Mouse (Mus musculus): ENCODE measurements around the gene Csad. TPM values are rescaled to one million over a fixed set of nuclear protein-coding genes. Genes with fewer than 3 reads are reported as not detected.

The Csad gene
- polyA plus RNA-seq, 1 experiment from 2014 or later: 39.4 TPM

GRCm38 (mm10) chr15:102177417-102177816 lies 27.1 kb downstream of the Csad start:
- WGBS: 73% methylated on average over 8 of the region's 8 CpGs
- Histone ChIP-seq H3K36me3 (peaks cover 25% of the 10 kb centered on the region), H3K27me3 (replicated peaks) (no peaks in the 10 kb centered on the region), H3K4me3 (no peak overlapping the region), H3K9me3 (replicated peaks) (no peaks in the 10 kb centered on the region), H3K9ac (no peak overlapping the region), H3K4me1 (replicated peaks) (no peaks in the 10 kb centered on the region), H3K4me2 (no peak overlapping the region), H3K27ac (ENCODE audit: poor library complexity, severe bottlenecking) (no peak overlapping the region)
- no peak for ATAC-seq (ENCODE audit: insufficient number of reproducible peaks, low FRiP score)

GRCm38 (mm10) chr15:102176571-102177316 lies 27.8 kb downstream of the Csad start:
- Histone ChIP-seq H3K4me2 (no peak overlapping the region), H3K9ac (no peak overlapping the region), H3K9me3 (replicated peaks) (no peaks in the 10 kb centered on the region), H3K27me3 (replicated peaks) (no peaks in the 10 kb centered on the region), H3K4me1 (replicated peaks) (no peaks in the 10 kb centered on the region), H3K27ac (ENCODE audit: poor library complexity, severe bottlenecking) (no peak overlapping the region), H3K4me3 (no peak overlapping the region), H3K36me3 (peaks cover 25% of the 10 kb centered on the region)
- WGBS: 81% methylated on average over 7 of the region's 7 CpGs
- ATAC-seq (ENCODE audit: insufficient number of reproducible peaks, low FRiP score): no peak

GRCm38 (mm10) chr15:102175736-102176319 lies 28.7 kb downstream of the Csad start:
- Histone ChIP-seq H3K9me3 (replicated peaks) (0 out of 2 replicates have a peak, but pooled peaks cover 3% of the 10 kb centered on the region), H3K27me3 (replicated peaks) (no peaks in the 10 kb centered on the region), H3K9ac (no peak overlapping the region), H3K36me3 (peaks cover 25% of the 10 kb centered on the region), H3K4me1 (replicated peaks) (no peaks in the 10 kb centered on the region), H3K27ac (ENCODE audit: poor library complexity, severe bottlenecking) (no peak overlapping the region), H3K4me3 (no peak overlapping the region), H3K4me2 (no peak overlapping the region)
- ATAC-seq (ENCODE audit: insufficient number of reproducible peaks, low FRiP score): no peak
- 78% methylated on average over 16 of the region's 16 CpGs for WGBS

- Histone ChIP-seq H3K4me3 (no peak overlapping the region), H3K9ac (no peak overlapping the region), H3K27ac (ENCODE audit: poor library complexity, severe bottlenecking) (no peak overlapping the region), H3K9me3 (replicated peaks) (0 out of 2 replicates have a peak, but pooled peaks cover 3% of the 10 kb centered on the region), H3K4me2 (no peak overlapping the region), H3K36me3 (peaks cover 14% of the 10 kb centered on the region), H3K4me1 (replicated peaks) (no peaks in the 10 kb centered on the region), H3K27me3 (replicated peaks) (no peaks in the 10 kb centered on the region)
- ATAC-seq (ENCODE audit: insufficient number of reproducible peaks, low FRiP score): no peak
- 80% methylated on average over 3 of the region's 3 CpGs for WGBS
These were observed 30.9 kb downstream of the Csad start for GRCm38 (mm10) chr15:102173581-102173980.

- Histone ChIP-seq H3K4me1 (replicated peaks) (peaks cover 14% of the 10 kb centered on the region), H3K4me2 (no peak overlapping the region), H3K4me3 (no peak overlapping the region), H3K9ac (no peak overlapping the region), H3K36me3 (no peaks in the 10 kb centered on the region), H3K27ac (ENCODE audit: poor library complexity, severe bottlenecking) (no peak overlapping the region), H3K27me3 (replicated peaks) (no peaks in the 10 kb centered on the region), H3K9me3 (replicated peaks) (0 out of 2 replicates have a peak, but pooled peaks cover 3% of the 10 kb centered on the region)
- 52% methylated on average over 2 of the region's 2 CpGs for WGBS
- no peak for ATAC-seq (ENCODE audit: insufficient number of reproducible peaks, low FRiP score)
These were observed 35.5 kb downstream of the Csad start for GRCm38 (mm10) chr15:102169064-102169463.

GRCm38 (mm10) chr15:102167620-102168021 lies 36.9 kb downstream of the Csad start:
- H3K36me3 ChIP-seq: no peaks in the 10 kb centered on the region
- no peak overlapping the region for H3K4me2 ChIP-seq
- no peak overlapping the region for H3K4me3 ChIP-seq
- H3K4me1 ChIP-seq (replicated peaks): peaks cover 14% of the 10 kb centered on the region
- peak overlapping the region; percentile 41; the same call in 1 of the 2 replicates for H3K27ac ChIP-seq (ENCODE audit: poor library complexity, severe bottlenecking)
- H3K27me3 ChIP-seq (replicated peaks): 0 out of 2 replicates have a peak, but pooled peaks cover 3% of the 10 kb centered on the region
- 0 out of 2 replicates have a peak, but pooled peaks cover 3% of the 10 kb centered on the region for H3K9me3 ChIP-seq (replicated peaks)
- WGBS: 46% methylated on average over 6 of the region's 6 CpGs
- ATAC-seq (ENCODE audit: insufficient number of reproducible peaks, low FRiP score): no peak
- no peak overlapping the region for H3K9ac ChIP-seq

GRCm38 (mm10) chr15:102165468-102166100 lies 38.9 kb downstream of the Csad start:
- Histone ChIP-seq H3K36me3 (no peaks in the 10 kb centered on the region), H3K4me2 (no peak overlapping the region), H3K27ac (ENCODE audit: poor library complexity, severe bottlenecking) (no peak overlapping the region), H3K27me3 (replicated peaks) (0 out of 2 replicates have a peak, but pooled peaks cover 13% of the 10 kb centered on the region), H3K9me3 (replicated peaks) (no peaks in the 10 kb centered on the region), H3K9ac (no peak overlapping the region), H3K4me3 (no peak overlapping the region), H3K4me1 (replicated peaks) (peaks cover 14% of the 10 kb centered on the region)
- no peak for ATAC-seq (ENCODE audit: insufficient number of reproducible peaks, low FRiP score)
- 38% methylated on average over 6 of the region's 6 CpGs for WGBS

GRCm38 (mm10) chr15:102163900-102164693 lies 40.4 kb downstream of the Csad start:
- Histone ChIP-seq H3K27ac (ENCODE audit: poor library complexity, severe bottlenecking) (no peak overlapping the region), H3K27me3 (replicated peaks) (0 out of 2 replicates have a peak, but pooled peaks cover 14% of the 10 kb centered on the region), H3K4me1 (replicated peaks) (peaks cover 14% of the 10 kb centered on the region), H3K4me3 (no peak overlapping the region), H3K4me2 (no peak overlapping the region), H3K36me3 (no peaks in the 10 kb centered on the region), H3K9ac (no peak overlapping the region), H3K9me3 (replicated peaks) (no peaks in the 10 kb centered on the region)
- 46% methylated on average over 3 of the region's 3 CpGs for WGBS
- ATAC-seq (ENCODE audit: insufficient number of reproducible peaks, low FRiP score): no peak

GRCm38 (mm10) chr15:102160415-102161060 lies 44.0 kb downstream of the Csad start:
- H3K27me3 ChIP-seq (replicated peaks): 0 out of 2 replicates have a peak, but pooled peaks cover 14% of the 10 kb centered on the region
- no peak overlapping the region for H3K4me2 ChIP-seq
- WGBS: 50% methylated on average over 26 of the region's 27 CpGs
- no peak overlapping the region for H3K9ac ChIP-seq
- H3K36me3 ChIP-seq: no peaks in the 10 kb centered on the region
- H3K27ac ChIP-seq (ENCODE audit: poor library complexity, severe bottlenecking): no peak overlapping the region
- H3K9me3 ChIP-seq (replicated peaks): no peaks in the 10 kb centered on the region
- no peak overlapping the region for H3K4me3 ChIP-seq
- ATAC-seq (ENCODE audit: insufficient number of reproducible peaks, low FRiP score): no peak
- H3K4me1 ChIP-seq (replicated peaks): peaks cover 3% of the 10 kb centered on the region; the same call in 1 of the 2 replicates

GRCm38 (mm10) chr15:102156836-102157235 lies 47.7 kb downstream of the Csad start:
- H3K27me3 ChIP-seq (replicated peaks): 0 out of 2 replicates have a peak, but pooled peaks cover 10% of the 10 kb centered on the region
- no peak overlapping the region for H3K27ac ChIP-seq (ENCODE audit: poor library complexity, severe bottlenecking)
- ATAC-seq (ENCODE audit: insufficient number of reproducible peaks, low FRiP score): no peak
- 40% methylated on average over 20 of the region's 20 CpGs for WGBS
- no peak overlapping the region for H3K9ac ChIP-seq
- no peak overlapping the region for H3K4me2 ChIP-seq
- no peak overlapping the region for H3K4me3 ChIP-seq
- H3K9me3 ChIP-seq (replicated peaks): no peaks in the 10 kb centered on the region
- no peaks in the 10 kb centered on the region for H3K36me3 ChIP-seq
- peaks cover 3% of the 10 kb centered on the region; the same call in 1 of the 2 replicates for H3K4me1 ChIP-seq (replicated peaks)

Data from heart, embryonic 12.5 days (tissue).